Mouse (Mus musculus): Measurements from ENCODE around the gene Rab3c. TPM values are rescaled to one million over a fixed set of nuclear protein-coding genes. Genes with fewer than 3 reads are reported as not detected.

The Rab3c gene
- polyA plus RNA-seq (2015; fragmentation: Illumina TruSeq; extraction: RNeasy Lipid Tissue Mini Kit (QIAGEN cat#74804); ENCODE audit: insufficient read depth, low read depth, low replicate concordance) = 0.46 TPM

GRCm38 (mm10) chr13:110280563-110281144 is at the start of gene Rab3c:
Rab3c (minus strand) TSS chr13:110280996.

Other genes with a start within 250 kb of the Rab3c start
- not detected for gene Gapt, start 76.2 kb upstream of the Rab3c start, polyA plus RNA-seq (2015; fragmentation: Illumina TruSeq; extraction: RNeasy Lipid Tissue Mini Kit (QIAGEN cat#74804); ENCODE audit: insufficient read depth, low read depth, low replicate concordance)
- 44.0 TPM for gene Plk2, start 114.0 kb upstream of the Rab3c start, polyA plus RNA-seq (2015; fragmentation: Illumina TruSeq; extraction: RNeasy Lipid Tissue Mini Kit (QIAGEN cat#74804); ENCODE audit: insufficient read depth, low read depth, low replicate concordance)

Data from pancreas, adult 10 weeks (tissue).